Mouse (Mus musculus) kidney, postnatal 0 days (tissue): ENCODE measurements around the gene Dkk2. TPM values are rescaled to one million over a fixed set of nuclear protein-coding genes. Genes with fewer than 3 reads are reported as not detected.

Experiments
- ATAC-seq: fragments of 200-750 bp; cut with Nextera tagmentation; replicated peaks from 2 replicates; pipeline ENCODE4 v1.8.0; 2017; ENCODE audit warnings: low read depth, moderate number of reproducible peaks, moderate TSS enrichment, moderate library complexity; ENCODE audit not compliant: low FRiP score
- DNase-seq: peaks from one replicate; pipeline ENCODE4 v3.0.0-alpha.2; 2016; ENCODE audit warnings: low spot score
- H3K27ac ChIP-seq: fragments of 300-500 bp; sonication (generic); 2 replicates; pipeline ENCODE4 v1.5.1; 2014; ENCODE audit warnings: mild to moderate bottlenecking
- H3K27me3 ChIP-seq: fragments of 300-500 bp; sonication (generic); 2 replicates; pipeline ENCODE4 v1.6.1; 2014; ENCODE audit warnings: low read length, mixed read lengths; ENCODE audit not compliant: insufficient read depth
- H3K36me3 ChIP-seq: fragments of 300-500 bp; sonication (generic); 2 replicates; pipeline ENCODE4 v1.6.1; 2014; ENCODE audit warnings: low read length, mixed read lengths; ENCODE audit not compliant: insufficient read depth
- H3K4me1 ChIP-seq: fragments of 300-500 bp; sonication (generic); replicated peaks from 2 replicates; pipeline ENCODE4 v1.6.1; 2014; ENCODE audit warnings: antibody characterized with exemption, low read length, mixed read lengths; ENCODE audit not compliant: insufficient read depth
- H3K4me2 ChIP-seq: fragments of 300-500 bp; sonication (generic); 2 replicates; pipeline ENCODE4 v1.6.1; 2014; ENCODE audit warnings: mild to moderate bottlenecking, low read length, moderate library complexity, mixed read lengths
- H3K4me3 ChIP-seq: fragments of 300-500 bp; sonication (generic); replicated peaks from 2 replicates; pipeline ENCODE4 v1.5.1; 2014; ENCODE audit warnings: low read depth, low read length
- H3K9ac ChIP-seq: fragments of 300-500 bp; sonication (generic); 2 replicates; pipeline ENCODE4 v1.6.1; 2014; ENCODE audit warnings: low read depth, low read length
- H3K9me3 ChIP-seq: fragments of 300-500 bp; sonication (generic); replicated peaks from 2 replicates; pipeline ENCODE4 v1.6.1; 2016; ENCODE audit warnings: low read length, inconsistent platforms, mixed read lengths
- CTCF ChIP-seq: IDR thresholded peaks from 2 replicates; pipeline ENCODE4 v1.5.1; 2016; ENCODE audit warnings: antibody characterized with exemption, low read depth, mild to moderate bottlenecking, moderate library complexity
- WGBS: fragments of 180-500 bp; shearing (Covaris S2); extraction: QIAGEN DNeasy Blood & Tissue Kit; methylation state at CpG from one replicate; pipeline ENCODE4 v1.1.7; 2014; 5-methylcytosine and 5-hydroxymethylcytosine counted together
- polyA plus RNA-seq: library from polyadenylated mRNA; unstranded; fragments of >200 nt; fragmentation: Nextera tagmentation; extraction: Ambion mirVana; gene quantifications from 2 replicates; pipeline ENCODE4 v1.2.1, GENCODE M21; 2015

Dkk2 gene
- polyA plus RNA-seq, 1 experiment from 2014 or later: 7.7 TPM

- Histone ChIP-seq H3K36me3 (no peaks in the 10 kb centered on the region), H3K27me3 (no peaks in the 10 kb centered on the region), H3K9ac (no peak overlapping the region), H3K27ac (no peak overlapping the region), H3K4me1 (no peaks in the 10 kb centered on the region), H3K9me3 (no peaks in the 10 kb centered on the region), H3K4me3 (no peak overlapping the region), H3K4me2 (no peak overlapping the region)
- TF ChIP-seq CTCF: no peak
- DNase-seq: no peak
- 69% methylated on average over 7 of the region's 7 CpGs for WGBS
- no peak for ATAC-seq
Observed at GRCm38 (mm10) chr3:132219977-132220487, 134.9 kb downstream of the Dkk2 start.

- H3K9me3 ChIP-seq: no peaks in the 10 kb centered on the region
- H3K4me3 ChIP-seq: no peak overlapping the region
- no peaks in the 10 kb centered on the region for H3K27me3 ChIP-seq
- H3K36me3 ChIP-seq: no peaks in the 10 kb centered on the region
- 69% methylated on average over 1 of the region's 1 CpGs for WGBS
- no peak for DNase-seq
- H3K4me2 ChIP-seq: no peak overlapping the region
- TF ChIP-seq CTCF: no peak
- H3K4me1 ChIP-seq: no peaks in the 10 kb centered on the region
- no peak overlapping the region for H3K9ac ChIP-seq
- H3K27ac ChIP-seq: no peak overlapping the region
- no peak for ATAC-seq
Observed at GRCm38 (mm10) chr3:132227622-132228021, 142.5 kb downstream of the Dkk2 start.
